Mouse (Mus musculus) lung, postnatal 0 days (tissue): ENCODE data around the gene Arhgap21.

Source experiments
- CTCF ChIP-seq: IDR thresholded peaks from 2 replicates; pipeline ENCODE4 v1.5.1; 2016; ENCODE audit warnings: antibody characterized with exemption, mild to moderate bottlenecking
- EP300 ChIP-seq: IDR thresholded peaks from 2 replicates; pipeline ENCODE4 v1.6.1; 2016; ENCODE audit warnings: antibody characterized with exemption, mild to moderate bottlenecking, control low read depth

GRCm38 (mm10) chr2:20968441-20969200, at the start of gene Arhgap21:
- TF ChIP-seq CTCF = no peak
- TF ChIP-seq EP300 = no peak
